Mouse (Mus musculus) CD4-positive, CD25-positive, alpha-beta regulatory T cell (primary cell): ENCODE data around the gene Ankrd40. TPM values are rescaled to one million over a fixed set of nuclear protein-coding genes. Genes with fewer than 3 reads are reported as not detected.

Source experiments
- polyA plus RNA-seq: library from polyadenylated mRNA; unstranded; fragments of 100-300 nt; shearing (Covaris generic); gene quantifications from one replicate; pipeline ENCODE4 v1.2.1, GENCODE M21; 2017

Gene Ankrd40
- 47.6 TPM for polyA plus RNA-seq

GRCm38 (mm10) chr11:94327693-94328643 is at the start of gene Ankrd40:
Gene Ankrd40, plus strand, starts transcription at chr11:94328001.

DNA sequence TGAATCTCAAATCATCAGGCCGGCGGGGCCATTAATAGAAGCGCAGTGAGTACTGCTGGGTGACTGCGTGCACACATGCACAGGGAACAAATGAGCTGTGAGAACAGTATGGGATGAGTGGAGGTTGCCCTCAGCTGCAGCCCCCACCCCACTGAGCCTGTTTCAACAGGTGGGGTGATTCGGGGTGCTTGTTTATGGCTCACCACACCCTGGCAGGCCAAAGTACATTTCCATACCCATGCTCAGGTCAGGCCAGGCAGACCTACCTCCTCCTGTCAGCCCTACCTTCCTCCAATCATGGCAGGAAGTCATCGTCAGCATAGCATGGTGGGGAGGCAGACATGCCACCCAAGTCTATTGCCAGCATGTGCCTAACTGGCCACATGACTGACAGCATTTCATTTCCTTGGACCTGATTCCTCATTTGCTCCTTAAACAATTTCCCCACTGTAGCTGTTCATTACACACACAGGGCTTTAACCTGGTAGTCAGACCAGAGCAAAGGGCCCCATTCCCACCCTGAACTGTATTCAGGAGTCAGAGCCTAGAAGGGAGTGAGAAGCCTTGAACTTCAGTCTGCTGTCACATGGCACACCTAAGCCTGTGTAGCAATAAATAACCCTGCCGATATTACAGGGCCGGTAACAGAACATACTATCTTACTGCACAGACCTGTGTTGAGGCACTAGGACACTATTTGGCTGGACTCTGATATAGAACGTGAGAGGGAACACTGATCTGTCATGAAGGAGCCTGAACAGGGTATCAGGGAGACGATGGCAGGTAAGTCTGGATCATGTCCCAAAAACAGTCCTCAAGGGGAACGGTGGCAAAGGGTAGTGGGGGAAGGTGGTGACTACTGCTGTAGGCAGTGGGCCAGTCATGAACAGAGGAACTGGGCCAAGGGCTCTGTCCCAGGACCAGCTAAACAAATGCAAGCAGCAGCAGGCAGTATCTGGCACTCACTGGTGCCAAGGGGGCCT is 46.3 kb upstream of the Ankrd40 start, which contains the start of gene Gm21885:
TSS of gene Gm21885 (plus strand) at position 675 of the 983 bp plus-strand sequence.

GRCm38 (mm10) chr11:94321931-94322400 is 5.8 kb upstream of the Ankrd40 start, which contains the start of gene Luc7l3:
Gene Luc7l3, minus strand, starts transcription at chr11:94321988.

Other genes with a start within 250 kb of the Ankrd40 start
- gene Tob1, start 116.5 kb upstream of the Ankrd40 start, polyA plus RNA-seq = 44.4 TPM
- gene Wfikkn2, start 82.0 kb upstream of the Ankrd40 start, polyA plus RNA-seq = 0.17 TPM
- gene Gm21885, start 46.1 kb upstream of the Ankrd40 start, polyA plus RNA-seq = 0.97 TPM
- 90.1 TPM for gene Luc7l3, start 6.0 kb upstream of the Ankrd40 start, polyA plus RNA-seq
- gene Abcc3, start 65.0 kb downstream of the Ankrd40 start, polyA plus RNA-seq = 2.6 TPM
- not detected for gene Cacna1g, start 146.2 kb downstream of the Ankrd40 start, polyA plus RNA-seq
- gene Spata20, start 158.2 kb downstream of the Ankrd40 start, polyA plus RNA-seq = not detected
- gene Epn3, start 172.0 kb downstream of the Ankrd40 start, polyA plus RNA-seq = not detected
- not detected for gene Mycbpap, start 193.7 kb downstream of the Ankrd40 start, polyA plus RNA-seq
- 4.3 TPM for gene Rsad1, start 221.3 kb downstream of the Ankrd40 start, polyA plus RNA-seq
- gene Chad, start 237.0 kb downstream of the Ankrd40 start, polyA plus RNA-seq = 0.20 TPM